Mouse (Mus musculus) bone marrow macrophage, adult 2 months (primary cell): Measurements from ENCODE around the gene Tmco5.

ENCODE experiments used
- CTCF ChIP-seq: IDR thresholded peaks from 2 replicates; pipeline ENCODE4 v1.5.1; 2012; ENCODE audit warnings: low read depth, mild to moderate bottlenecking, low read length, moderate library complexity
- POLR2A ChIP-seq: IDR thresholded peaks from 2 replicates; pipeline ENCODE4 v1.6.1; 2012; ENCODE audit warnings: mild to moderate bottlenecking, low read depth, low read length, borderline replicate concordance

DNA sequence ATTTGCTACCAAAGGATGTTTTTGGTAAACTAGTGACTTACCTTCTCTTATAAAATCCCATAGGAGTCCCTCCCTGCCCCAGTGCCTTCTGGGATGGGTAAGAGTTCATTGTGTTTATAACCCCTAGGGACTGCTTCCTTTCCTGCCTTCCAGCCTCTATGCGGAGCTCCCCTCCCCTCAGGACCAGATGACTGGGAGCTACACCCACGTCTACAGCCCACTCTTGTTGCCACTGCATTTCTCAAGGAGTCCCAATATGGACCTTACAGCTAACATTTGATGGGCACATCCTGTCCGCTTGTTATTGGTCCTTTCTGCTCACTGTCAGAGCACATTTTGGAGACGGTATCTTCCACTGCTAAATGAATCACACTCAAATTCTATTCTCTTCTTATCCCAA is 36.1 kb downstream of the Tmco5 start:
- TF ChIP-seq CTCF (no peak), POLR2A (no peak)
